Mouse (Mus musculus) left cerebral cortex, adult 6 months (tissue): ENCODE measurements around the gene Drosha. TPM values are rescaled to one million over a fixed set of nuclear protein-coding genes. Genes with fewer than 3 reads are reported as not detected.

Experiments used
- long read RNA-seq, 2 experiments: library from polyadenylated mRNA; unstranded; transcript quantifications; one replicate each; pipeline ENCODE4 v2.0.0; 2019 to 2020
- polyA plus RNA-seq: library from polyadenylated mRNA; unstranded; fragments of <200 nt; fragmentation: Nextera tagmentation; gene quantifications from 2 replicates; pipeline ENCODE4 v1.2.3, GENCODE M21; 2021

Gene Drosha
- 12.5 and 22.6 TPM in 2 replicates for polyA plus RNA-seq
- long read RNA-seq, experiment 1, full-length matches to known transcripts: 22 of 77 reads
- long read RNA-seq, experiment 1, partial matches to known transcripts: 41 of 77 reads
- long read RNA-seq, experiment 1, other reads (novel, unspliced or antisense): 14 of 77 reads
- long read RNA-seq, experiment 2, full-length matches to known transcripts: 2 of 27 reads
- long read RNA-seq, experiment 2, partial matches to known transcripts: 24 of 27 reads
- long read RNA-seq, experiment 2, other reads (novel, unspliced or antisense): 1 of 27 reads

GRCm38 (mm10) chr15:12824197-12824952 lies at the start of gene Drosha, which contains the start of gene 6030458C11Rik:
Gene Drosha, plus strand, starts transcription at chr15:12824815.
Gene 6030458C11Rik, minus strand, starts transcription at chr15:12824649.

Other genes starting within 250 kb of the Drosha start
- gene Pdzd2, start 84.9 kb upstream of the Drosha start, polyA plus RNA-seq: 5.7 and 10.4 TPM in 2 replicates
- 15.6 and 20.4 TPM in 2 replicates for gene 6030458C11Rik, start 166 bp upstream of the Drosha start, polyA plus RNA-seq